Mouse (Mus musculus): Measurements from ENCODE around the gene Terb1. TPM values are rescaled to one million over a fixed set of nuclear protein-coding genes. Genes with fewer than 3 reads are reported as not detected.
A peak's percentile ranks its signal among the peaks of the same experiment; 100 is the strongest.

Terb1 gene
- 0.05 TPM in 1 of 2 replicates, not detected in the other for polyA plus RNA-seq (2015; fragmentation: Nextera tagmentation; extraction: Ambion mirVana)

DNA sequence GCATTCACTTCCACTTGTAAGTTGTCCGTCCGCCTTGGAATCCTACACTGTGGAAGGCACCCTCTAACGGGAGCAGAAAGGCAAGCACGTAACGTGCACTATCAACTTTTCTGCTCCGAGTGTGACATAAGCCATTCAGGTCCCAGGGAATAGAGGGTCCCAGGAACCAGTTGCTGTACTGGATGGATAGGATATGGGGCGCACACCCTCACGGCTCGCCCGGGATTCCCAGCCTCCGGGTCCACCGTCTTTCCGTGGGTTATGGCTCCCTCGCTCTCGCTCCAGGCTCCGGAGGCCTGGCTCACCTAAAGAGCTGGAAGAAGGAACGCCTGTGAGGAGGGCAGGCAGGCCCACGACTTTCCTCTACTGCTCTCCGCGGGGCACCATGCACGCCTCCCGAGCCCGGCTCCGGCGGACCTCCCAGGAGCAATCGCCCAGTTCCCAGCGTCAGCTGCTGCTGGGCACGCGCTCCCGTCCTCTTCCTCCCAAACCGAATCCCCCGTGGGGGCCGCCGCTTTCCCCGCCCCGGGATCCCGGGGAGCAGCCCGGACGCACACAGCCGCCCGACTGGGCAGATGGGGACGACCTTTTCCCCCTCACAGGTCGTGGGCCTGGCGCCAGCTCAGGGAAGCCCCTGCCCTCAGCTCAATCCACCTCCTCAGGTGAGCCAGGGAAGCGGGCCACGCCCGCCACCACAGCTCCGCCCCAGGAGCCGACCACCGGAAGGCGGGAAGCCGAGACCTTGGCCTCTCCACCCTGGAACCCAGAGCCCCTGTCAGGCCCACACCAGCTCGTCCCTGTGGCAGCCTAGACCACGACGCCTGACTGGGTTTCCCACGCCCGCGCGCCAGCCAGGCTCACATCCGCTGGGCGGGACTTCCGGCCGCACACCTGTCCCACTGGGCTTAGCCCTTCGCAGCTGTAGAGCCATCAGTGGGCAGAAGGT is at the start of gene Terb1:
Gene Terb1 (minus strand): TSS at position 850 of the 946 bp plus-strand sequence.
- WGBS (ENCODE audit: insufficient replicate concordance), result 5% methylated on average over 64 of the region's 64 CpGs
- peaks cover 14% of the 10 kb centered on the region for H3K4me1 ChIP-seq (replicated peaks)
- peaks cover 10% of the 10 kb centered on the region for H3K36me3 ChIP-seq (replicated peaks)
- H3K4me2 ChIP-seq, result peak within 1 kb of the TSS; percentile 83
- peak within 1 kb of the TSS; percentile 49; the same call in 1 of the 2 replicates for H3K9ac ChIP-seq
- H3K27ac ChIP-seq (replicated peaks), result no peak within 1 kb of the TSS
- 0 out of 2 replicates have a peak, but pooled peaks have one; percentile 28 for ATAC-seq (ENCODE audit: insufficient read depth)
- H3K4me3 ChIP-seq (replicated peaks), result peak within 1 kb of the TSS; percentile 55
- H3K27me3 ChIP-seq, result peaks cover 7% of the 10 kb centered on the region; the same call in 1 of the 2 replicates
- no peaks in the 10 kb centered on the region for H3K9me3 ChIP-seq (replicated peaks)

GRCm38 (mm10) chr8:104557226-104557625 is 47.5 kb upstream of the Terb1 start:
- Histone ChIP-seq H3K27me3 (peaks cover 4% of the 10 kb centered on the region; the same call in 1 of the 2 replicates), H3K4me3 (replicated peaks) (no peak overlapping the region), H3K9me3 (replicated peaks) (no peaks in the 10 kb centered on the region), H3K9ac (no peak overlapping the region), H3K4me2 (no peak overlapping the region), H3K27ac (replicated peaks) (no peak overlapping the region), H3K4me1 (replicated peaks) (no peaks in the 10 kb centered on the region), H3K36me3 (replicated peaks) (no peaks in the 10 kb centered on the region)
- ATAC-seq (ENCODE audit: insufficient read depth), result peak; percentile 40
- 41% methylated on average over 7 of the region's 7 CpGs for WGBS (ENCODE audit: insufficient replicate concordance)

- Histone ChIP-seq H3K36me3 (replicated peaks) (no peaks in the 10 kb centered on the region), H3K4me3 (replicated peaks) (no peak overlapping the region), H3K4me1 (replicated peaks) (no peaks in the 10 kb centered on the region), H3K27me3 (peaks cover 4% of the 10 kb centered on the region; the same call in 1 of the 2 replicates), H3K9me3 (replicated peaks) (no peaks in the 10 kb centered on the region), H3K9ac (no peak overlapping the region), H3K4me2 (no peak overlapping the region), H3K27ac (replicated peaks) (no peak overlapping the region)
- 63% methylated on average over 4 of the region's 4 CpGs for WGBS (ENCODE audit: insufficient replicate concordance)
- ATAC-seq (ENCODE audit: insufficient read depth), result no peak
Measured at GRCm38 (mm10) chr8:104555191-104555590, 45.5 kb upstream of the Terb1 start.

- Histone ChIP-seq H3K4me3 (replicated peaks) (no peak overlapping the region), H3K27ac (replicated peaks) (no peak overlapping the region), H3K4me1 (replicated peaks) (peaks cover 15% of the 10 kb centered on the region), H3K36me3 (replicated peaks) (no peaks in the 10 kb centered on the region), H3K27me3 (peaks cover 65% of the 10 kb centered on the region), H3K4me2 (no peak overlapping the region), H3K9ac (no peak overlapping the region), H3K9me3 (replicated peaks) (no peaks in the 10 kb centered on the region)
- WGBS (ENCODE audit: insufficient replicate concordance), result 66% methylated on average over 8 of the region's 8 CpGs
- ATAC-seq (ENCODE audit: insufficient read depth), result no peak
Measured at GRCm38 (mm10) chr8:104543440-104544045, 33.8 kb upstream of the Terb1 start.

DNA sequence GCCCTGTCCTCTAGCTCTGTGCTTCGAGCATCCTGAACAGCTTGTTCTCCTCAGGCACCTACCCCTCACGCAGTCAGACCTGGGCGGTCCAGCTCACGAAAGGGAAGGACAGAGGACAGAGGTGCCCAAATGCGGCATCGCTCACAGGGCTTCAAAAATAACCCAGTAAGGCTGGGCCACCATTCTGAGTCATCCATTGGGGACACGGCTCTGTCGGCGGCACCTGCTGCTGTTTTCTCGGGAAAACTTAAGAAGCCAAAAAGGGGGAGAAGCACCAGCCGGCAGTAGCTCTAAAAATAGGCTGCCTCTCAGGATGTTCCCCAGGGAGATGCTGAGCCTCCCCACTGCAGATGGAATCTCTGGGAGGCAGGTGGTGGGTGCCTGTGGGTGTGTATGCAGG is 32.5 kb upstream of the Terb1 start:
- no peak overlapping the region for H3K9ac ChIP-seq
- H3K27ac ChIP-seq (replicated peaks), result no peak overlapping the region
- peaks cover 79% of the 10 kb centered on the region for H3K27me3 ChIP-seq
- 17% methylated on average over 11 of the region's 11 CpGs for WGBS (ENCODE audit: insufficient replicate concordance)
- no peak for ATAC-seq (ENCODE audit: insufficient read depth)
- no peak overlapping the region for H3K4me3 ChIP-seq (replicated peaks)
- peak overlapping the region; percentile 71 for H3K4me2 ChIP-seq
- H3K9me3 ChIP-seq (replicated peaks), result no peaks in the 10 kb centered on the region
- H3K36me3 ChIP-seq (replicated peaks), result no peaks in the 10 kb centered on the region
- H3K4me1 ChIP-seq (replicated peaks), result peaks cover 15% of the 10 kb centered on the region

DNA sequence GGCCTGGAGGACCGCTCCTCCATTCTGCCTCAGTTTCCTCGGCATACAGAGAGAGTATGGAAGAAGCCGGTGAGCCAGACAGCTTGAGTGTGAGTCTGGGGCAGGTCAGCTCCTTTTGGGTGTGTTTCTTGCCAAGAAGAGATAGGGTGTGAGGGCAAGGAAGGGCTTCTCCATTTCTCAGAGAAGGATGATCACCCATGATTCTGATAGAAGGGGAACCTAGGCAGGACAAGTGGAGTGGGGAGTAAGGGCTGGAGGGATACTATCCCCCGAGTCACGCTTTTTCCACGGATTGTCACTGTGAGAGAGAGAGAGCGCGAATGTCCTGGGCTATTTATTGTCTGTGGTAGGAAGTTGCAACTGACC is 31.8 kb upstream of the Terb1 start:
- Histone ChIP-seq H3K27me3 (peaks cover 79% of the 10 kb centered on the region), H3K4me2 (peak overlapping the region; percentile 71), H3K27ac (replicated peaks) (no peak overlapping the region), H3K36me3 (replicated peaks) (no peaks in the 10 kb centered on the region), H3K9me3 (replicated peaks) (no peaks in the 10 kb centered on the region), H3K4me3 (replicated peaks) (peak overlapping the region; percentile 51), H3K4me1 (replicated peaks) (peaks cover 15% of the 10 kb centered on the region), H3K9ac (no peak overlapping the region)
- WGBS (ENCODE audit: insufficient replicate concordance), result 11% methylated on average over 8 of the region's 8 CpGs
- ATAC-seq (ENCODE audit: insufficient read depth), result no peak

DNA sequence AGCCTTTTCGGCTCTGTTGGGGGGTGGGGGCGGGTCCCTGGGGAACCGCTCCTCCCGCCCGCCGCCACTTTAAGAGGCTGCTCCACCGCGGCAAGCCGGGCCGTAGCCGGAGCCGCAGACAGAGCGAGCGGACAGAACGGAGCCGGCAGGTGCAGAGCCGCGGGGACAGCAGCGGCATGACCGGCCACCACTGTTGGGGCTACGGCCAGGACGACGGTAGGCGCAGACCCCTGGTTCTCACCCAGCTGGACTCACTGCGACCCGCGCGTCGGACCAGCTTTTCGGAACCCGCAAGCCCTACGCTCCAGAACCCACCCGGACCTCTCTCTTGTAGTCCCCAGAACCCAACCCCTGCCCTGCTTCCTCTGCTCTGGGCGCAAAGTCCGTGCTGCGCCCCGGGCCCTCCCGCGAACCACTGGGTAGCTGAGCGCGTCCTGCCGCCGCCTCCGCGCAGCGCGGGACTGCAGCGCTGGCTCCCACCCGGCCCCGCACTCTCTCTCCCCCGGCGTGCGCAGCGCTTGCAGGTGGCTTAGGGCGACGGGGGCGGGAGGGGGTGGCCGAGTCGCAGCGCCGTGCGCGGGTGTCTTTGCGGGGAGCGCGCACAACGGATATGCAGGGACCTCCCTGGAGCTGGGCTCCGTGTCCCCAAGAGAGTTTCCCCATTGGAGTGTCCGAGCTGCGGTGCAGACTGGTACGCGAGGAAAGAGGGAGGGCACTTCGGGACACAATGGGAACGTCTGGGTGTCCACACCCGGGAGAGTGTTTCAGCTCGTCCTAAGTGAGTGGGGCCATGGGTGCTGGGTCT is 31.2 kb upstream of the Terb1 start:
- H3K9ac ChIP-seq, result no peak overlapping the region
- 1% methylated on average over 76 of the region's 76 CpGs for WGBS (ENCODE audit: insufficient replicate concordance)

GRCm38 (mm10) chr8:104540238-104540637 is 30.5 kb upstream of the Terb1 start:
- Histone ChIP-seq H3K36me3 (replicated peaks) (no peaks in the 10 kb centered on the region), H3K4me2 (peak overlapping the region; percentile 71), H3K9ac (no peak overlapping the region), H3K4me3 (replicated peaks) (peak overlapping the region; percentile 51; the same call in 1 of the 2 replicates), H3K27me3 (peaks cover 77% of the 10 kb centered on the region), H3K4me1 (replicated peaks) (peaks cover 26% of the 10 kb centered on the region), H3K27ac (replicated peaks) (no peak overlapping the region), H3K9me3 (replicated peaks) (no peaks in the 10 kb centered on the region)
- 29% methylated on average over 7 of the region's 7 CpGs for WGBS (ENCODE audit: insufficient replicate concordance)
- no peak for ATAC-seq (ENCODE audit: insufficient read depth)

More for the DNA sequence above, 31.2 kb upstream of the Terb1 start:
- peak overlapping the region; percentile 71 for H3K4me2 ChIP-seq
- no peaks in the 10 kb centered on the region for H3K9me3 ChIP-seq (replicated peaks)
- peak overlapping the region; percentile 51 for H3K4me3 ChIP-seq (replicated peaks)
- H3K27ac ChIP-seq (replicated peaks), result no peak overlapping the region
- H3K36me3 ChIP-seq (replicated peaks), result no peaks in the 10 kb centered on the region
- peaks cover 20% of the 10 kb centered on the region for H3K4me1 ChIP-seq (replicated peaks)
- peak; percentile 30; the same call in 1 of the 2 replicates for ATAC-seq (ENCODE audit: insufficient read depth)
- H3K27me3 ChIP-seq, result peaks cover 79% of the 10 kb centered on the region

DNA sequence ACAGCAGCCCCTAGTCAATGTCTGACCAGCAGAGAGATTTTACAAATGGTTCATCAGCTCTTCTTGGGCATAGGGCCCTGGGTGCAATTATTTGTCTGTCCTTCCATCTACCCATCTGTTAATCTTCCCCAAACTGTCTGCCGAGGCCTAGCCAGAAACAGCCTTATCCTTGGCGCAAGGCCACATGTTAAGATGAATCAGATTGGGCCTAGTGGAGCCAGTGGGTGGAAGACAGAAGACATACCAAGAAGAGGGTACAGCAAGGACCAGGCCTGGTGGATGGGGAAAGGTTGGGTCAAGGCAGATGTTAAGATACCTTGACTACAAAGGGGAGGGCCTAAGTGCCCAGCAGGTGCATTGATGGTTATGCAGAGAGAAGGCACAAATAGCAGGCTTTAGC is 29.9 kb upstream of the Terb1 start:
- no peak for ATAC-seq (ENCODE audit: insufficient read depth)
- Histone ChIP-seq H3K9me3 (replicated peaks) (no peaks in the 10 kb centered on the region), H3K27me3 (peaks cover 74% of the 10 kb centered on the region), H3K4me1 (replicated peaks) (peaks cover 33% of the 10 kb centered on the region), H3K9ac (no peak overlapping the region), H3K4me2 (no peak overlapping the region), H3K4me3 (replicated peaks) (no peak overlapping the region), H3K36me3 (replicated peaks) (no peaks in the 10 kb centered on the region), H3K27ac (replicated peaks) (no peak overlapping the region)
- 49% methylated on average over 2 of the region's 2 CpGs for WGBS (ENCODE audit: insufficient replicate concordance)

DNA sequence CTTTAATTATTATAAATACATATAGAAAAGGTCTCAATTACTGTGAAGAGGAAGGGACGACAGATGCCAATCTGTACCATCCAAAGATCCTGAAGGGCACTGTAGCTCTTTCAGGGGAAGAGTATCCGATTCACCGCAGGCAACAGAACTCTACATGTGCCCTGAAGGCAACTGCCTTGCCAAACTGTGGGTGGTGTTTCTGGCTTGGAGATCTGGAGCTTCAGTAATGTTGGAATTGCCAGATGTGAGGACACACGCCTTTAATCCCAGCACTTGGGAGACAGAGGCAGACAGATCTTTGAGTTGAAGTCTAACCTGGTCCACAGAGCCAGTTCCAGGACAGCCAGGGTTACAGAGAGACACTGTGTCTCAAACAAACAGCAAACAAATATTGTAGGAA is 29.2 kb upstream of the Terb1 start:
- Histone ChIP-seq H3K9ac (no peak overlapping the region), H3K27me3 (peaks cover 67% of the 10 kb centered on the region), H3K36me3 (replicated peaks) (no peaks in the 10 kb centered on the region), H3K4me2 (no peak overlapping the region), H3K4me1 (replicated peaks) (peaks cover 33% of the 10 kb centered on the region), H3K4me3 (replicated peaks) (no peak overlapping the region), H3K27ac (replicated peaks) (no peak overlapping the region), H3K9me3 (replicated peaks) (no peaks in the 10 kb centered on the region)
- WGBS (ENCODE audit: insufficient replicate concordance), result 57% methylated on average over 4 of the region's 4 CpGs
- no peak for ATAC-seq (ENCODE audit: insufficient read depth)

Measured in liver, embryonic 15.5 days (tissue).